Mouse (Mus musculus) brown adipose tissue, adult 24 weeks (tissue): ENCODE data around the gene Trp53i13. TPM values are rescaled to one million over a fixed set of nuclear protein-coding genes. Genes with fewer than 3 reads are reported as not detected.

Experiments
- H3K27ac ChIP-seq: fragments of 200-500 bp; replicated peaks from 2 replicates; pipeline ENCODE4 v1.5.1; 2012; ENCODE audit warnings: low read depth, mild to moderate bottlenecking, low read length
- H3K4me1 ChIP-seq: fragments of 200-500 bp; 2 replicates; pipeline ENCODE4 v1.6.1; 2012; ENCODE audit warnings: low read length, mixed read lengths; ENCODE audit not compliant: control insufficient read depth, insufficient read depth, insufficient read length
- H3K4me3 ChIP-seq: fragments of 200-500 bp; 2 replicates; pipeline ENCODE4 v1.5.1; 2012; ENCODE audit warnings: low read depth, mild to moderate bottlenecking, low read length, moderate library complexity; ENCODE audit not compliant: insufficient read depth
- polyA plus RNA-seq: library from polyadenylated mRNA; stranded (reverse); fragments of >200 nt; gene quantifications from 2 replicates; pipeline ENCODE4 v1.2.4, GENCODE M21; 2012; ENCODE audit not compliant: missing spikeins, insufficient read depth, insufficient read length

Trp53i13 gene
- polyA plus RNA-seq, 1 experiment: 8.4 TPM

GRCm38 (mm10) chr11:77465111-77465510 is 50.7 kb downstream of the Trp53i13 start:
- Histone ChIP-seq H3K27ac (no peak overlapping the region), H3K4me3 (no peak overlapping the region), H3K4me1 (peaks cover 6% of the 10 kb centered on the region)

GRCm38 (mm10) chr11:77464684-77465083 is 51.1 kb downstream of the Trp53i13 start:
- H3K27ac ChIP-seq: no peak overlapping the region
- peaks cover 6% of the 10 kb centered on the region for H3K4me1 ChIP-seq
- H3K4me3 ChIP-seq: no peak overlapping the region

DNA sequence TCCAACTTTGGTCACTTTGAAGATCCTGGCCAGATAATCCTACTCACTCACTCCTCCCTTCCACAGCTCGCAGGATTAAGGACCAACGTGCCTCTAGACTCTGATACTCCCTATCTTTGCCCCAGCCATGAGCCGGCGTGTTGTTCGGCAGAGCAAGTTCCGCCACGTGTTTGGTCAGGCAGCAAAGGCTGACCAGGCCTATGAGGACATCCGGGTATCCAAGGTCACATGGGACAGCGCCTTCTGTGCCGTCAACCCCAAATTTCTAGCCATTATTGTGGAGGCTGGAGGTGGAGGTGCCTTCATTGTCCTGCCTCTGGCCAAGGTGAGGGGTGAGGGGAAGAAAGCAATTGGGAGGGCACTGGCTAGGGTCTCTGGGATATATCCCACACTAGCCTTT is 52.0 kb downstream of the Trp53i13 start:
- H3K27ac ChIP-seq: no peak overlapping the region
- H3K4me3 ChIP-seq: peak overlapping the region; percentile 69; the same call in 1 of the 2 replicates
- H3K4me1 ChIP-seq: peaks cover 6% of the 10 kb centered on the region

- peaks cover 6% of the 10 kb centered on the region for H3K4me1 ChIP-seq
- peak overlapping the region; percentile 24 for H3K27ac ChIP-seq
- peak overlapping the region; percentile 69 for H3K4me3 ChIP-seq
Observed at GRCm38 (mm10) chr11:77463101-77463445, 52.7 kb downstream of the Trp53i13 start.

DNA sequence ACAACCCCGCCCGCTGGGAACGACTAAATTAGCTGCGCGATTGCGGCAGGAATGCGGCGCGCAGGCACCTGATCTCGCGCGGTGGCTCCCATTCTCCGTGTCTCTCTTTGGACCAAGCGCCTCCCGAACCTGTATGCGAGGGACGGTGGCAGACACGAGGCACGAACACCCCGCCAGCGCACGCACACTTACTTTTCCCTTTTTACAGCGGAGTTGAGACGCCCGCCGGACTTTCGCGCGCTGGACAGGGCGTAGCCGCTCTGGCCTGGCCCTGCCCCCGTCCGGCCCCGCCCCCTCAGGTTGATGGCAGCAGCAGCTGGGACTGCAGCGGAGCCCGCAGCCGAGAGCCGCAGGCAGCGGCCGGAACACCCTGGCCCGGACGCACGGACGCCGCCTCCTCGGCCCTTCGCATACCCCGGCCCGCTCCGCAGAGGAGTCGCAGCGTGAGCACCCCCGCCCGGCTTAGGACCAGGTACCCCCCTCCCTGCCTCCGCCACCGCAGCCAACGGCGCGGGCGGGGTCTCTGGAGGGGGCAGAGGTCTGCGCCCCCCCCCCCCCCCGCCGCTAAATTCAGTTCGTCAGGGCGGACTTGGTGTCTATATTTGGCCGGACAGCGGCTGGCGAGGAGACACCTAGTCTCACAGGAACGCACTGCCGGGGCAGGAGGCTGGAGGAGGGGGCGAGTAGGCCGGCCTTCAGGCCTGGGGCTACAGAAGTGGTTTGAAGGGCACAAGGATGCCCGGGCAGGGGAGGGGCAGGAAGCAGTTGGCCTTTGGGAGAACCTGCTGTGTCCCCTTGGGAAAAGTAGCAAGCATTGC is 53.3 kb downstream of the Trp53i13 start, which contains the start of gene Coro6:
Coro6 (plus strand) TSS at position 129 of the 818 bp plus-strand sequence.
- Histone ChIP-seq H3K27ac (peak within 1 kb of the TSS; percentile 24), H3K4me3 (peak within 1 kb of the TSS; percentile 69), H3K4me1 (peaks cover 6% of the 10 kb centered on the region)

DNA sequence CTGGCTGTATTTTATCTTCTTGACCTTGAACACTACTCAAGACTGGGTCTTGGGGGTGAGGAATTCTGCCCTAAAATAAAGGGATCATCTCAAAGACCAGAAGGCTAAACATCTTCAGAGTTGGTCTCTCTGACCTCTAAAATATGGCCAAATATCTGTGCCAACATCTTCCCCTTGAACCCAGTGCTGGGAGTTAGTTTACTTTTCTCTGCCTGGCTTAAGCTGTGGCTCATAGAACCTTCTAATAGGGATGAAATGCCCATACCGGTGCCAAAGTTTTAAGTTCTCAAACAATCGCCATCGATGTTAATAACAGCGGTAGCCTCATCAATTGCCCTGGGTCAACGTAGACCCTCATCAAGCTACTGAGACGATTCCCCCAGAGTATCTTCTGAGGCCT is 53.9 kb downstream of the Trp53i13 start:
- Histone ChIP-seq H3K27ac (0 out of 2 replicates have a peak overlapping the region, but pooled peaks have one; percentile 21), H3K4me1 (peaks cover 6% of the 10 kb centered on the region)

More for the DNA sequence above, 53.9 kb downstream of the Trp53i13 start:
- H3K4me3 ChIP-seq: peak overlapping the region; percentile 69

Other genes starting within 250 kb of the Trp53i13 start
- 1.7 and 5.1 TPM in 2 replicates for gene Coro6, start 53.6 kb downstream of the Trp53i13 start, polyA plus RNA-seq
- gene Ankrd13b, start 26.3 kb downstream of the Trp53i13 start, polyA plus RNA-seq: 1.2 and 1.6 TPM in 2 replicates
- 13.6 and 15.6 TPM in 2 replicates for gene Git1, start 22.4 kb downstream of the Trp53i13 start, polyA plus RNA-seq
- 13.4 and 16.1 TPM in 2 replicates for gene Abhd15, start 859 bp downstream of the Trp53i13 start, polyA plus RNA-seq
- not detected in 2 replicates for gene Gm10392, start 3.2 kb upstream of the Trp53i13 start, polyA plus RNA-seq
- gene Taok1, start 91.8 kb upstream of the Trp53i13 start, polyA plus RNA-seq: 21.1 and 25.8 TPM in 2 replicates
- gene Nufip2, start 170.2 kb upstream of the Trp53i13 start, polyA plus RNA-seq: 13.1 and 16.1 TPM in 2 replicates
- not detected in 2 replicates for gene Cryba1, start 209.3 kb upstream of the Trp53i13 start, polyA plus RNA-seq
- gene Myo18a, start 247.3 kb upstream of the Trp53i13 start, polyA plus RNA-seq: 17.4 and 18.2 TPM in 2 replicates